Comparison of ENCODE assay signal across 8 mouse cellular contexts in the genomic region with DNA sequence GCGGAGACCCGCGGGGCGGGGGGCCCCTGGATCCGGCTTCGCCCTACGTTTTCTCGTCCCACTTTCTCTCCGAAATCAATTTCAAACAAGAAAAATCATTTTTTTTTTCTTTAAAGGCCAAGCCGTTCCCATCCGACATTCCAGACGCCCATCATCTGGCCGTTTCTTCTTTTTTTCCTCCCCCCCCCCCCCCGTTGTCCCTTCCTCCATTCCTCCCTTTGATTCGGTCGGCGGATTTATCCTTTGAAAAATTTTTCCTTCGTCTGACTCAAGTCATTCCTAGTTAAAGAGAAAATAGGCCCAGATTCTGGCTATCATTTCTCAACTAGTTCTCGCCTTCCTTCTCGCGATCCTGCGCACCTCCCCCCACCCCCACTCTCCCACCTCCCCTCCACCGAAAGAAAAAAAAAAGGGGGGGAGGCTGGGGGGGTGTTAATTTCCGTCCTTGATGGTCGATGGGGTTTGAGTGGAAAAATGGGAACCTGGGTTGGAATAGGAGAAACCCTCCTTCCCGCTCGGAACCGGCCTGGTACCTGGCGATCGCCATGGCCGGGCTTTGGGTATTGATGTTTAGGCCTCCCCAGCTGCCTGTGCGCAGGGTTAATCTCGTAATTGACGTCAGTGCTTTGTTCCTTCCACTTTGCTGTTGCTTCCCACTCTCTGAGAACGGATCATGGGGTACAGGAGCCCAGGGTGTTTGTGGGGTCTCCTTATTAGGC. TPM values are rescaled to one million over a fixed set of nuclear protein-coding genes. Genes with fewer than 3 reads are reported as not detected.
A peak's percentile ranks its signal among the peaks of the same experiment; 100 is the strongest.
DNase-seq lines count a peak whose midpoint lies in the region; ATAC-seq and TF ChIP-seq lines count a peak whose summit lies in the region.

No protein-coding gene starts in this region.

- H3K27ac ChIP-seq in MEL (ENCODE audit: control insufficient read depth, low read depth, low read length), result peak overlapping the region; percentile 93
- H3K27ac ChIP-seq in hindbrain, embryonic 10.5 days, result peak overlapping the region; percentile 98

- peak; percentile 42; the same call in 1 of the 2 replicates for ATAC-seq in frontal cortex, adult (ENCODE audit: low TSS enrichment)

- H3K79me2 ChIP-seq in MEL (ENCODE audit: control insufficient read depth, insufficient read depth, low read length, poor library complexity), result peaks cover 32% of the 10 kb centered on the region

- DNase-seq in MEL (ENCODE audit: low read depth, low spot score), result peak; percentile 87
- peak; percentile 52 for DNase-seq in cerebellum, adult 11-12 months
- DNase-seq in hindbrain, embryonic 10.5 days (ENCODE audit: low spot score), result peak; percentile 76
- DNase-seq in layer of hippocampus, postnatal 14 days (ENCODE audit: low spot score in 2 of 2), result peak; percentile 64 to 72
- peak; percentile 61 for DNase-seq in lung, postnatal 10 days
- DNase-seq in ovary, postnatal 14 days (ENCODE audit: low spot score), result peak; percentile 27
- DNase-seq in thymus, postnatal 14 days, result peak; percentile 59

- no peaks in the 10 kb centered on the region for H3K27me3 ChIP-seq in MEL (ENCODE audit: control insufficient read depth in 1 of 2, insufficient read depth in 2 of 2, low read length in 2 of 2)
- 0 out of 2 replicates have a peak, but pooled peaks cover 4% of the 10 kb centered on the region for H3K27me3 ChIP-seq in hindbrain, embryonic 10.5 days (ENCODE audit: insufficient read depth, poor library complexity, severe bottlenecking)

- peak overlapping the region; percentile 88 to 98 for H3K4me3 ChIP-seq in MEL (ENCODE audit: control insufficient read depth in 1 of 2, insufficient read depth in 1 of 2, low read depth in 2 of 2, low read length in 2 of 2)
- peak overlapping the region; percentile 98 for H3K4me3 ChIP-seq in hindbrain, embryonic 10.5 days

- H3K9ac ChIP-seq in MEL (ENCODE audit: control insufficient read depth, low read depth, low read length, poor library complexity, severe bottlenecking), result peak overlapping the region; percentile 100

- no peak for TF ChIP-seq RAD21 in MEL (IDR thresholded peaks at IDR 0.05; ENCODE audit: low read depth, low read length)

- TF ChIP-seq CTCF in MEL (IDR thresholded peaks at IDR 0.05 in 2 of 3, conservative IDR thresholded peaks at IDR 0.05 in 1 of 3; ENCODE audit: control insufficient read depth in 1 of 3, insufficient read depth in 1 of 3, low read depth in 2 of 3, low read length in 3 of 3, poor library complexity in 1 of 3, severe bottlenecking in 1 of 3), result no peak

- TF ChIP-seq EP300 in MEL (IDR thresholded peaks at IDR 0.05; ENCODE audit: low read depth in 1 of 2, low read length in 2 of 2), result peak; percentile 19 to 29; a peak in 2 of 4 replicates

- H3K9me3 ChIP-seq in MEL (replicated peaks; ENCODE audit: insufficient read depth, low read length), result no peaks in the 10 kb centered on the region
- H3K9me3 ChIP-seq in hindbrain, embryonic 10.5 days, result no peaks in the 10 kb centered on the region

- H3K36me3 ChIP-seq in MEL (ENCODE audit: control insufficient read depth in 1 of 2, insufficient read depth in 2 of 2, low read length in 2 of 2), result peaks cover 10 to 35% of the 10 kb centered on the region in 2 experiments
- peaks cover 18% of the 10 kb centered on the region for H3K36me3 ChIP-seq in hindbrain, embryonic 10.5 days

- H3K4me1 ChIP-seq in MEL (ENCODE audit: control insufficient read depth in 1 of 2, insufficient read depth in 2 of 2, low read length in 2 of 2), result peaks cover 18 to 19% of the 10 kb centered on the region in 2 experiments
- H3K4me1 ChIP-seq in hindbrain, embryonic 10.5 days (replicated peaks), result peaks cover 9% of the 10 kb centered on the region

- TF ChIP-seq POLR2A in MEL (IDR thresholded peaks at IDR 0.05; ENCODE audit: control insufficient read depth in 1 of 2, insufficient read depth in 1 of 2, low read depth in 1 of 2, low read length in 2 of 2, poor library complexity in 1 of 2), result peak; percentile 42 to 51; a peak in 1 of 4 replicates

- WGBS in hindbrain, embryonic 10.5 days, result under 1% methylated on average over 35 of the region's 35 CpGs

TF ChIP-seq in MEL, 35 proteins besides CTCF, POLR2A, EP300 and RAD21:
- TF ChIP-seq ETS1 (IDR thresholded peaks at IDR 0.05; ENCODE audit: low read depth, low read length), result peak; percentile 61
- TF ChIP-seq ZC3H11A (IDR thresholded peaks at IDR 0.05; ENCODE audit: low read depth, low read length), result no peak
- TF ChIP-seq RCOR1 (IDR thresholded peaks at IDR 0.05; ENCODE audit: low read depth, low read length), result no peak
- no peak for TF ChIP-seq SMC3 (IDR thresholded peaks at IDR 0.05; ENCODE audit: low read depth, low read length)
- peak; percentile 28; the same call in 1 of the 2 replicates for TF ChIP-seq NELFE (IDR thresholded peaks at IDR 0.05; ENCODE audit: low read depth, low read length)
- no peak for TF ChIP-seq BHLHE40 (IDR thresholded peaks at IDR 0.05; ENCODE audit: borderline replicate concordance, low read depth, low read length)
- no peak for TF ChIP-seq TAL1 (IDR thresholded peaks at IDR 0.05; ENCODE audit: low read length)
- TF ChIP-seq MXI1 (IDR thresholded peaks at IDR 0.05; ENCODE audit: low read depth, low read length), result no peak; the same call in 1 of the 2 replicates
- no peak for TF ChIP-seq MAFK (IDR thresholded peaks at IDR 0.05; ENCODE audit: borderline replicate concordance, low read depth, low read length)
- peak; percentile 32; the same call in 1 of the 2 replicates for TF ChIP-seq USF1 (IDR thresholded peaks at IDR 0.05; ENCODE audit: low read depth, low read length)
- peak; percentile 65 for TF ChIP-seq SIN3A (IDR thresholded peaks at IDR 0.05; ENCODE audit: low read length)
- peak; percentile 46; the same call in 1 of the 2 replicates for TF ChIP-seq NRF1 (IDR thresholded peaks at IDR 0.05; ENCODE audit: insufficient read depth, low read depth, low read length, poor library complexity, severe bottlenecking)
- TF ChIP-seq ELF1 (IDR thresholded peaks at IDR 0.05; ENCODE audit: low read depth, low read length), result no peak
- no peak for TF ChIP-seq USF2 (IDR thresholded peaks at IDR 0.05; ENCODE audit: borderline replicate concordance in 1 of 2, insufficient read depth in 1 of 2, low read depth in 1 of 2, low read length in 2 of 2)
- peak; percentile 85 for TF ChIP-seq ZNF384 (IDR thresholded peaks at IDR 0.05; ENCODE audit: low read depth, low read length)
- peak; percentile 66 for TF ChIP-seq HCFC1 (IDR thresholded peaks at IDR 0.05; ENCODE audit: low read depth, low read length)
- TF ChIP-seq ZMIZ1 (IDR thresholded peaks at IDR 0.05; ENCODE audit: low read depth, low read length), result no peak
- TF ChIP-seq TBP (IDR thresholded peaks at IDR 0.05; ENCODE audit: low read depth, low read length), result no peak; the same call in 1 of the 2 replicates
- 0 out of 2 replicates have a peak, but pooled peaks have one; percentile 11 for TF ChIP-seq TCF12 (IDR thresholded peaks at IDR 0.05; ENCODE audit: low read depth, low read length)
- peak; percentile 88 for TF ChIP-seq MAZ (IDR thresholded peaks at IDR 0.05; ENCODE audit: low read depth, low read length)
- TF ChIP-seq CHD2 (IDR thresholded peaks at IDR 0.05; ENCODE audit: low read length), result peak; percentile 96
- TF ChIP-seq MAX (IDR thresholded peaks at IDR 0.05; ENCODE audit: low read length), result no peak; the same call in 1 of the 2 replicates
- TF ChIP-seq GATA1 (IDR thresholded peaks at IDR 0.05; ENCODE audit: low read depth, low read length), result no peak
- TF ChIP-seq CHD1 (IDR thresholded peaks at IDR 0.05; ENCODE audit: low read depth, low read length), result peak; percentile 96
- no peak for TF ChIP-seq MEF2A (IDR thresholded peaks at IDR 0.05; ENCODE audit: extremely low read depth, insufficient replicate concordance, low read depth, low read length, poor library complexity, severe bottlenecking)
- TF ChIP-seq POLR2AphosphoS5 (IDR thresholded peaks at IDR 0.05; ENCODE audit: borderline replicate concordance, low read depth, low read length), result no peak
- TF ChIP-seq JUND (IDR thresholded peaks at IDR 0.05; ENCODE audit: low read depth, low read length), result no peak
- TF ChIP-seq UBTF (IDR thresholded peaks at IDR 0.05; ENCODE audit: borderline replicate concordance, insufficient read depth, low read depth, low read length), result 0 out of 2 replicates have a peak, but pooled peaks have one; percentile 64
- TF ChIP-seq GABPA (IDR thresholded peaks at IDR 0.05; ENCODE audit: low read depth, low read length), result no peak
- no peak; the same call in 1 of the 2 replicates for TF ChIP-seq MYC (IDR thresholded peaks at IDR 0.05; ENCODE audit: low read depth, low read length)
- no peak; the same call in 1 of the 2 replicates for TF ChIP-seq KAT2A (conservative IDR thresholded peaks at IDR 0.05; ENCODE audit: low read depth, low read length)
- TF ChIP-seq MYB (IDR thresholded peaks at IDR 0.05; ENCODE audit: low read depth, low read length), result no peak

RNA-seq across cellular contexts. Expression of gene Aff4, which starts 0.8 kb away (rescaled TPM):
- total RNA-seq in MEL (2012; rRNA removed), result 29.0 and 37.7 TPM in 2 replicates
- polyA plus RNA-seq in MEL (2012; ENCODE audit: insufficient read depth in 1 of 2, insufficient read length in 2 of 2, low read depth in 1 of 2, low replicate concordance in 2 of 2, missing spikeins in 1 of 2), result 100 to 1,000 TPM in 1 of 2 experiments, 10 to 100 TPM in 1; 47.7 to 268 TPM
- 36.6 and 48.9 TPM in 2 replicates for polyA plus RNA-seq in hindbrain, embryonic 10.5 days (2016; fragmentation: Nextera tagmentation; extraction: Ambion mirVana)
- total RNA-seq in layer of hippocampus, postnatal 14 days (2021), result 100 to 1,000 TPM; 220 to 224 TPM

RNA-seq across cellular contexts. Expression of gene Zcchc10, which starts 26.9 kb away (rescaled TPM):
- total RNA-seq in MEL (2012; rRNA removed), result 9.9 and 11.6 TPM in 2 replicates
- polyA plus RNA-seq in MEL (2012; ENCODE audit: insufficient read depth in 1 of 2, insufficient read length in 2 of 2, low read depth in 1 of 2, low replicate concordance in 2 of 2, missing spikeins in 1 of 2), result 100 to 1,000 TPM in 1 of 2 experiments, 10 to 100 TPM in 1; 36.2 to 169 TPM
- polyA plus RNA-seq in hindbrain, embryonic 10.5 days (2016; fragmentation: Nextera tagmentation; extraction: Ambion mirVana), result 22.6 and 26.0 TPM in 2 replicates
- 10 to 100 TPM in 1 of 2 experiments, 1 to 10 TPM in 1; 8.2 to 10.7 TPM for total RNA-seq in layer of hippocampus, postnatal 14 days (2021)

RNA-seq across cellular contexts. Expression of gene Hspa4, which starts 51.1 kb away (rescaled TPM):
- total RNA-seq in MEL (2012; rRNA removed), result 276 and 301 TPM in 2 replicates
- 100 to 1,000 TPM; 209 to 907 TPM for polyA plus RNA-seq in MEL (2012; ENCODE audit: insufficient read depth in 1 of 2, insufficient read length in 2 of 2, low read depth in 1 of 2, low replicate concordance in 2 of 2, missing spikeins in 1 of 2)
- 91.2 and 112 TPM in 2 replicates for polyA plus RNA-seq in hindbrain, embryonic 10.5 days (2016; fragmentation: Nextera tagmentation; extraction: Ambion mirVana)
- 100 to 1,000 TPM; 177 to 192 TPM for total RNA-seq in layer of hippocampus, postnatal 14 days (2021)

Comparison
In these comparisons a context has a peak if more than half of its experiments do, and no peak if none do; other contexts are left out.
1. Peak in every context shown above with its lines: DNase-seq, ATAC-seq, H3K4me3 ChIP-seq and H3K27ac ChIP-seq.
2. DNase-seq: peak in every context shown above with its lines; median percentile 87 in MEL; 76 in hindbrain, embryonic 10.5 days; 68 in layer of hippocampus, postnatal 14 days; 61 in lung, postnatal 10 days; 59 in thymus, postnatal 14 days; 52 in cerebellum, adult 11-12 months; 27 in ovary, postnatal 14 days.